Mouse (Mus musculus) right cerebral cortex, postnatal 4 days (tissue): ENCODE results near the gene Olfr1245.
"Not testable (repeated sequence)": the region's sequence is repeated elsewhere in the genome, so short reads cannot be mapped to it uniquely, and the experiment has no call there.

Source experiments
- DNase-seq: peaks from one replicate; pipeline ENCODE4 v3.0.0-alpha.2; 2022

Gene Olfr1245

GRCm38 (mm10) chr2:89578347-89578746 is at the start of gene Olfr1245:
Gene Olfr1245 (minus strand): TSS chr2:89578447.
- DNase-seq = no peak

DNA sequence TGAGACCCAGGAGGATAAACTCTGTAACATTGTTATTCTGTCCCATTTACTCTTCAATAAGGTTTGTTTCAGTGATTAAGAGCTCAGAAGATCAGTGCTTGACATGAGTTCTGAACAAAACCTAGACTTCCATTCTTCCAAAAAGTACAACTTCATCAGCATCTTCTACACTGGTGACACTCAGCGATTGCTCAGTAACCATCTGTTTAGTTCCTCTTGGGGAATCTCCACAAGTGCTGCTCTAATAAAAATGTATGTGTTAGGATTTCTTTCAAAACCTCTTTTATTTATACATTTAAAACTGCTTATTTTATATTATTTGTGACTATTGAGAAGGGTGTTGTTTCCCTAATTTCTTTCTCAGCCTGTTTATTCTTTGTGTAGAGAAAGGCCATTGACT is 39.9 kb upstream of the Olfr1245 start, which contains the start of gene Olfr1248:
Olfr1248 (minus strand) TSS at position 101 of the 400 bp plus-strand sequence.
- not testable (repeated sequence) for DNase-seq

DNA sequence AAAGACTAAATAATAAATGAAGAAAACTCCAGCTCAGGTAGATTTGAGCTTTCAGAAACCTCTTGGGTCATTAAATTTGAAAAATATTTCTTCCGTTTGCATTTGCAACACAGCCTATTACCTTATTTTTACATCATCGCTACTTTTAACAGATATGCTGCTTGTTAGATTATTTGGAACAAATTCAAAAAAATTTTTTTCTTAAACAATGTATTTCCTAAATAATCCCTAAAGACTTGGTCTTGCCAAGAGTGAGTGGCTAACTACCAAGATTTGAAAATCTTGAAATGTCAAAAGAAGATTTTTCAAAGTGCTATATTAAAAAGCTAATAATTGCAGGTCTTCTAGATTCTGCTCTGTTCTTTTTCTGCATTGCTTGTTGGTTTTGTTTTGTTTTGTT is 35.8 kb upstream of the Olfr1245 start, which contains the start of gene Olfr1247:
Olfr1247 (minus strand) TSS at position 101 of the 400 bp plus-strand sequence.
- DNase-seq = no peak

DNA sequence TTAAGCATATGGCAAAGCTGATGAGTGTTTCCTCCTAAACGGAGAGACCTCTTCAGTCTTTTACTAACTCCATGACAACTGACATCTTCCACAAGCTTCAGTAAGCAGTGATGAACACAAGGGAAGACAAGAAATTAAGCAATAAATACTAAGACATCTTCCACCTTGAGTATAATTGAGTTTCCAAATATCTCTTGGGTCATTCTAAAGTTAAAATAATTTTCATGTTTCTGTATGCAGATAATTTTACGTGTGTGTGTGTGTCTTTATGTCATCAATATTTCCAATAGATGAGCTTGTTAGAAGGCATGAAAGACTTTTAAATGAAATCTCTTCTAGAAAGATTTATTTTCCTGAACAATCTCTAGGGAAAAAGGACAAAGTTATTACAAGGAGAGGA is 14.8 kb upstream of the Olfr1245 start, which contains the start of gene Olfr1246:
Olfr1246 (minus strand) TSS at position 101 of the 400 bp plus-strand sequence.
- DNase-seq = no peak

DNA sequence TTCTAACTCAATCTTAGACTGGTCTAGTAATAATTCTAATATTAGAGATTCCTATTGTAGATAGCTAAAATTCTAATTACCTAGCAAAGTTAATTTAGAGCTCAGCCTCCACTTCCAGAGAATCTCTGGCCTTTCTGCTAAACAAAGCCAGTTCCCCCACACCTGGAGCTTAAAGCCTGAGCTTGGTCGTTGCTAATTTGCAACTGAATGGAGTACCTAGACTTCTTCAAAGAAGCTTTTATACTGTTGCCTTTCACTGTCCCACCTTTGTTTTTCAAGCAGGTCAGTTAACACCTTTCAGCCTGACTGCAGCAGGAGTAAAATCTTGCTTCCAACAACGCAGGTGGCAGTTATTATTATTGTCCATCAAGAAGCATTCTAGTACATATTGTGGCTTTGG is 15.5 kb downstream of the Olfr1245 start:
- not testable (repeated sequence) for DNase-seq

DNA sequence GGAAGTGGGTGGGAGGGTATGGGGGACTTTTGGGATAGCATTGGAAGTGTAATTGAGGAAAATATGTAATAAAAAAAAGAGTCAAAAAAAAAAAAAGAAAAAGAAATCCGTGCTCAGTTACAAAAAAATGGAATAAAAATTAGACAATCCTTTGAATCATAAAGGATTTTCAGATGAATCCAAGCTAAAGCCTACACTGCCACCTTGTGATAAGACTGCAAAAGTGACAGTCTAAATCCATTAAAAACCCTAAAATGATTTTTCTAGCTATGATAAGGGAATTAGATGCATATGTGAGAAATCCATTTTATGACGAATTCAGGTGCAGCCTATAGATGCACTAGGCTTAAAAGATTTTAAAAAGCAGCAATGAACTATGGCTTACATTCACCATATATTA is 33.7 kb downstream of the Olfr1245 start:
- DNase-seq = no peak

GRCm38 (mm10) chr2:89539923-89540322 is 38.3 kb downstream of the Olfr1245 start:
- no peak for DNase-seq

DNA sequence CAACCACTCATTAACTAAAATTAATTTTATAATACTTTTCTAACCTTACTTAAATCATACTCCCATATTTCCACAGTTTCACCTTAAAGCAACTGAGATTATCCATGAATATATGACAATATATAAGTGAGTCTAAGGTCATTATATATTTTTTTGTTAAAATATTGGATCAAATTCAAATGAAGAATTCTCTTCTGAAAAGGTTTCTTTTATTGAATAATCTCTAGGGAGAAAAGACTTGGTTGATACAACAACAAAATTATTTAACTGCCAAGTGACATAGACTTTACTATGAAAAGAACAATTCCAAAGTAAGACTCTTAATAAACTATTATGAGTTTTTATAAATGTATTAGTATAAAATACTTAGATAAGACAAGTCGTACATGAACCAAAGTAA is 46.9 kb downstream of the Olfr1245 start, which contains the start of gene Olfr1243:
Olfr1243 (minus strand) TSS at position 101 of the 400 bp plus-strand sequence.
- DNase-seq = no peak
